In genomic region chr5:107793258-107793657, GRCm38 (mm10) we compare ENCODE assay signal across 10 mouse cellular contexts. TPM values are rescaled to one million over a fixed set of nuclear protein-coding genes. Genes with fewer than 3 reads are reported as not detected.
DNase-seq lines count a peak whose midpoint lies in the region; ATAC-seq and TF ChIP-seq lines count a peak whose summit lies in the region.
"Had no signal": no experiment of that assay in that cellular context is flagged by ENCODE, and none has a peak within 500 bp of the region (broad histone marks: within the 10 kb centered on the region; RNA-seq: fewer than 3 reads in every experiment).

No protein-coding gene starts in this region.

- no peak for TF ChIP-seq CTCF in lung, postnatal 0 days (IDR thresholded peaks at IDR 0.05)

- H3K9ac ChIP-seq in heart, embryonic 13.5 days, result peak overlapping the region; percentile 21; the same call in 1 of the 2 replicates
- no peak overlapping the region for H3K9ac ChIP-seq in lung, postnatal 0 days (replicated peaks; ENCODE audit: low read depth)

- TF ChIP-seq EP300 in lung, postnatal 0 days (IDR thresholded peaks at IDR 0.05), result peak; percentile 51

- peak overlapping the region; percentile 81 for H3K27ac ChIP-seq in heart, embryonic 13.5 days (replicated peaks)
- H3K27ac ChIP-seq in lung, postnatal 0 days (ENCODE audit: low read length), result no peak overlapping the region

- peak; percentile 24 for DNase-seq in embryo, embryonic 11 days
- no peak for DNase-seq in embryo, embryonic 10 days (ENCODE audit: low spot score)
- DNase-seq in NIH3T3 (ENCODE audit: low read depth), result peak; percentile 78
- DNase-seq in lung, postnatal 0 days (ENCODE audit: low spot score), result peak; percentile 78
- DNase-seq in spleen, adult 18-20 months, result no peak
- no peak for DNase-seq in thymus, adult 18-20 months
- DNase-seq: cerebellum, postnatal 14 days had no signal

- H3K9me3 ChIP-seq in heart, embryonic 13.5 days, result no peaks in the 10 kb centered on the region
- no peaks in the 10 kb centered on the region for H3K9me3 ChIP-seq in lung, postnatal 0 days (ENCODE audit: low read length)

- H3K36me3 ChIP-seq in heart, embryonic 13.5 days, result peaks cover 29% of the 10 kb centered on the region
- peaks cover 3% of the 10 kb centered on the region; the same call in 1 of the 2 replicates for H3K36me3 ChIP-seq in lung, postnatal 0 days (ENCODE audit: insufficient read depth, low read length)

- H3K4me1 ChIP-seq in heart, embryonic 13.5 days, result peaks cover 12% of the 10 kb centered on the region
- H3K4me1 ChIP-seq in lung, postnatal 0 days (ENCODE audit: insufficient read depth, low read depth, low read length), result no peaks in the 10 kb centered on the region

- H3K4me2 ChIP-seq in heart, embryonic 13.5 days, result 0 out of 2 replicates have a peak overlapping the region, but pooled peaks have one; percentile 6
- H3K4me2 ChIP-seq in lung, postnatal 0 days (replicated peaks; ENCODE audit: low read depth, low read length), result no peak overlapping the region

- H3K4me3 ChIP-seq in heart, embryonic 13.5 days, result no peak overlapping the region
- H3K4me3 ChIP-seq in lung, postnatal 0 days (ENCODE audit: low read depth, low read length), result no peak overlapping the region

- no peak for ATAC-seq in heart, embryonic 13.5 days (ENCODE audit: extremely low read depth, insufficient number of reproducible peaks, low FRiP score, low TSS enrichment)
- ATAC-seq in lung, postnatal 0 days, result peak; percentile 94
- no peak for ATAC-seq in erythroid progenitor cell, adult 5-6 weeks (replicated peaks; ENCODE audit: low FRiP score, poor library complexity, severe bottlenecking)

- no peaks in the 10 kb centered on the region for H3K27me3 ChIP-seq in heart, embryonic 13.5 days (replicated peaks)
- no peaks in the 10 kb centered on the region for H3K27me3 ChIP-seq in lung, postnatal 0 days (replicated peaks; ENCODE audit: insufficient read depth, low read length)

- 11% methylated on average over 3 of the region's 3 CpGs for WGBS in heart, embryonic 13.5 days
- WGBS in lung, postnatal 0 days, result 12% methylated on average over 3 of the region's 3 CpGs

RNA-seq across cellular contexts. Expression of gene Ube2d2b, which starts 36.6 kb away (rescaled TPM):
- polyA plus RNA-seq in heart, embryonic 13.5 days (2015; fragmentation: Nextera tagmentation; extraction: Ambion mirVana), result 0.13 and 0.20 TPM in 2 replicates
- polyA plus RNA-seq in lung, postnatal 0 days (2015; fragmentation: Nextera tagmentation; extraction: Ambion mirVana), result 0.11 and 0.15 TPM in 2 replicates
- total RNA-seq in erythroid progenitor cell, adult 5-6 weeks (2015; ENCODE audit: low replicate concordance), result not detected in 2 replicates
- total RNA-seq in erythroid progenitor cell, adult 5-6 weeks (2017; ENCODE audit: low replicate concordance), result 1.0 TPM in 1 of 2 replicates, not detected in the other
- total RNA-seq: layer of hippocampus, adult 18-20 months had no signal

Comparison
In these comparisons a context has a peak if more than half of its experiments do, and no peak if none do; other contexts are left out.
1. DNase-seq: peak in embryo, embryonic 11 days (single experiment), NIH3T3 (single experiment) and lung, postnatal 0 days (single experiment); none in embryo, embryonic 10 days (single experiment), spleen, adult 18-20 months (0 of 2) and thymus, adult 18-20 months (0 of 2).